ENCODE assay signal across 10 mouse cellular contexts in genomic region chr12:70628384-70629365, GRCm38 (mm10).
DNase-seq lines count a peak whose midpoint lies in the region; ATAC-seq lines count a peak whose summit lies in the region.
"Had no signal": no experiment of that assay in that cellular context is flagged by ENCODE, and none has a peak within 500 bp of the region (broad histone marks: within the 10 kb centered on the region; RNA-seq: fewer than 3 reads in every experiment).

No protein-coding gene starts in this region.

- H3K9me3 ChIP-seq in heart, embryonic 10.5 days: no peaks in the 10 kb centered on the region
- no peaks in the 10 kb centered on the region for H3K9me3 ChIP-seq in stomach, embryonic 14.5 days (ENCODE audit: control insufficient read depth, low read depth, low read length)
- H3K9me3 ChIP-seq: hindbrain, embryonic 12.5 days had no signal

- intact Hi-C loops in heart, postnatal 36 days (cut with DNase I): no loop called here

- H3K27me3 ChIP-seq in heart, embryonic 10.5 days (ENCODE audit: insufficient read depth, poor library complexity, severe bottlenecking): no peaks in the 10 kb centered on the region
- no peaks in the 10 kb centered on the region for H3K27me3 ChIP-seq in stomach, embryonic 14.5 days (ENCODE audit: control insufficient read depth, insufficient read depth, low read length)
- H3K27me3 ChIP-seq: hindbrain, embryonic 12.5 days had no signal

- no peak overlapping the region for H3K9ac ChIP-seq in stomach, embryonic 14.5 days (replicated peaks; ENCODE audit: low read depth, low read length)
- H3K9ac ChIP-seq: hindbrain, embryonic 12.5 days had no signal

- no peaks in the 10 kb centered on the region for H3K36me3 ChIP-seq in heart, embryonic 10.5 days
- no peaks in the 10 kb centered on the region for H3K36me3 ChIP-seq in stomach, embryonic 14.5 days (ENCODE audit: control insufficient read depth, insufficient read depth, low read length)
- H3K36me3 ChIP-seq: hindbrain, embryonic 12.5 days had no signal

- DNase-seq in heart, embryonic 10.5 days (ENCODE audit: low spot score): peak; percentile 71
- DNase-seq in heart, postnatal 36 days: no peak
- peak; percentile 20 for DNase-seq in urinary bladder, postnatal 25 days (ENCODE audit: low spot score)
- DNase-seq in urinary bladder, postnatal 10 days (ENCODE audit: low spot score): no peak
- peak; percentile 61 for DNase-seq in thymus, postnatal 4 days
- no peak for DNase-seq in spleen, adult 12 weeks (ENCODE audit: low spot score)
- DNase-seq: right cerebral cortex, adult 18-20 months had no signal

- ATAC-seq in stomach, embryonic 14.5 days (ENCODE audit: insufficient number of reproducible peaks, insufficient read depth, low FRiP score, low read depth): peak; percentile 42; the same call in 1 of the 2 replicates
- ATAC-seq in erythroid progenitor cell, adult 5-6 weeks (replicated peaks; ENCODE audit: low FRiP score, poor library complexity, severe bottlenecking): no peak

- H3K4me3 ChIP-seq in heart, embryonic 10.5 days: no peak overlapping the region
- no peak overlapping the region for H3K4me3 ChIP-seq in stomach, embryonic 14.5 days (ENCODE audit: low read depth, low read length)
- H3K4me3 ChIP-seq: hindbrain, embryonic 12.5 days had no signal

- H3K4me2 ChIP-seq in stomach, embryonic 14.5 days (replicated peaks; ENCODE audit: low read depth, low read length): no peak overlapping the region
- H3K4me2 ChIP-seq: hindbrain, embryonic 12.5 days had no signal

- WGBS in heart, embryonic 10.5 days: 64% methylated on average over 21 of the region's 21 CpGs
- 51% methylated on average over 21 of the region's 21 CpGs for WGBS in stomach, embryonic 14.5 days

- H3K27ac ChIP-seq in heart, embryonic 10.5 days: no peak overlapping the region
- H3K27ac ChIP-seq in stomach, embryonic 14.5 days (ENCODE audit: low read length): peak overlapping the region; percentile 44; the same call in 1 of the 2 replicates
- H3K27ac ChIP-seq: hindbrain, embryonic 12.5 days had no signal

- peaks cover 43% of the 10 kb centered on the region for H3K4me1 ChIP-seq in heart, embryonic 10.5 days
- peaks cover 9% of the 10 kb centered on the region for H3K4me1 ChIP-seq in stomach, embryonic 14.5 days (ENCODE audit: control insufficient read depth, insufficient read depth, low read length)
- H3K4me1 ChIP-seq: hindbrain, embryonic 12.5 days had no signal

Comparison
In these comparisons a context has a peak if more than half of its experiments do, and no peak if none do; other contexts are left out.
1. DNase-seq: peak in heart, embryonic 10.5 days (single experiment), urinary bladder, postnatal 25 days (single experiment) and thymus, postnatal 4 days (single experiment); none in heart, postnatal 36 days (0 of 2), urinary bladder, postnatal 10 days (single experiment) and spleen, adult 12 weeks (single experiment).